Mouse (Mus musculus) bone marrow, adult 2 months (tissue): ENCODE data around the gene Prrc2c. TPM values are rescaled to one million over a fixed set of nuclear protein-coding genes. Genes with fewer than 3 reads are reported as not detected.
"Not testable (repeated sequence)": the region's sequence is repeated elsewhere in the genome, so short reads cannot be mapped to it uniquely, and the experiment has no call there.

Source experiments
- H3K27ac ChIP-seq: fragments of 200-500 bp; 2 replicates; pipeline ENCODE4 v1.5.1; 2012; ENCODE audit warnings: low read depth, mild to moderate bottlenecking, control low read depth, inconsistent platforms, low read length; ENCODE audit not compliant: control insufficient read depth, poor library complexity, insufficient read depth
- H3K4me1 ChIP-seq: fragments of 200-500 bp; 2 replicates; pipeline ENCODE4 v1.6.1; 2011; ENCODE audit warnings: low read length; ENCODE audit not compliant: control insufficient read depth, insufficient read depth
- H3K4me3 ChIP-seq: fragments of 200-500 bp; replicated peaks from 2 replicates; pipeline ENCODE3; 2011; ENCODE audit warnings: mild to moderate bottlenecking, low read depth, low read length, control low read depth; ENCODE audit not compliant: control insufficient read depth
- CTCF ChIP-seq: fragments of 200-500 bp; IDR thresholded peaks from 2 replicates; pipeline ENCODE4 v1.5.1; 2011; ENCODE audit warnings: low read length, control low read depth; ENCODE audit not compliant: control insufficient read depth, insufficient read depth
- POLR2A ChIP-seq: fragments of 200-500 bp; IDR thresholded peaks from 2 replicates; pipeline ENCODE4 v1.6.1; 2011; ENCODE audit warnings: low read depth, mild to moderate bottlenecking, control low read depth, low read length, borderline replicate concordance; ENCODE audit not compliant: control insufficient read depth
- WGBS: fragments of 180-500 bp; shearing (Covaris S2); methylation state at CpG from one replicate; pipeline ENCODE4 v1.1.7; 2018; 5-methylcytosine and 5-hydroxymethylcytosine counted together
- polyA plus RNA-seq: library from polyadenylated mRNA; stranded (reverse); fragments of >200 nt; gene quantifications from 2 replicates; pipeline ENCODE4 v1.2.4, GENCODE M21; 2011; ENCODE audit warnings: low replicate concordance; ENCODE audit not compliant: missing spikeins, insufficient read depth, insufficient read length

Prrc2c gene
- polyA plus RNA-seq, 1 experiment, result 95.5 TPM

DNA sequence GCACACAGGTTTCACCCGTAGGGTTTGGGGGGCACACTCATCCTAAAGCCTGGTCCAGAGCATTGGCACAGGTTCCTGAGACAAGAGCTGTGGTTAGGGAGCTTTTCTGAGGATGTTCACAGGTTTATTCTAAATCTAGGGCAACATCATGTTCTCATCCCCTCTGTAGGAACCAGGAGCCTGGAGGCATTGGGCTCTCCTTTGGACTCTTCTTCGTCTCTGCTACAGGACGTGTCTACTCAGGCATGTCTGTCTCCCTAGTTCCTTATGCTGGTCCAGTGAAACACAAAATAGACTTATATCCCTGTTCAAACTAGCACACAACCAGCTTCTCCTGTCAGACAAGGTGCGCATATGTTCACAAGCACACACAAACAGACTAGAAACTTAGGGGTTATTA, 101.8 kb downstream of the Prrc2c start:
- 84% methylated on average over 4 of the region's 4 CpGs for WGBS
- Histone ChIP-seq H3K27ac (no peak overlapping the region), H3K4me1 (no peaks in the 10 kb centered on the region), H3K4me3 (no peak overlapping the region)
- TF ChIP-seq CTCF, result no peak
- TF ChIP-seq POLR2A, result no peak

DNA sequence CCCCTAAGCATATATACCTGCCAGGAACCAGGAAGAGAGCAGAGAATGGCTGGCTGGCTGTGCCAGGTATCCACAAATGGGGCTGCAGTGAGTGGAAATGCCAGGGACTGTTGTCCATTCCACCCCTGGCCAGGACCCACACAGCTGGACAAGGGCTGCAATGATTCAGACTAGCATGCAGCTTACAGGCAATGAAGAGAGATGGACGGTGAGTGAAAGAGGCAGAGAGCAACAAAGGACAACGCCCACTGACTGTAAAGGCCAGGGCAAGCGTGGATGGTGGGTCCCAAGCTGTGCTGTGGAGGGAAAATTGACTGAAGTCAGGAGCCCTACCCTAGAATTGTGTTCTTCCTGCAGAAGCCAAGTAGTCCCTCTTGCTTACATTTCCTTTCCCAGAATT, 103.8 kb downstream of the Prrc2c start:
- Histone ChIP-seq H3K4me1 (no peaks in the 10 kb centered on the region), H3K4me3 (no peak overlapping the region), H3K27ac (no peak overlapping the region)
- WGBS, result 83% methylated on average over 3 of the region's 3 CpGs
- TF ChIP-seq CTCF, result no peak
- TF ChIP-seq POLR2A, result no peak

DNA sequence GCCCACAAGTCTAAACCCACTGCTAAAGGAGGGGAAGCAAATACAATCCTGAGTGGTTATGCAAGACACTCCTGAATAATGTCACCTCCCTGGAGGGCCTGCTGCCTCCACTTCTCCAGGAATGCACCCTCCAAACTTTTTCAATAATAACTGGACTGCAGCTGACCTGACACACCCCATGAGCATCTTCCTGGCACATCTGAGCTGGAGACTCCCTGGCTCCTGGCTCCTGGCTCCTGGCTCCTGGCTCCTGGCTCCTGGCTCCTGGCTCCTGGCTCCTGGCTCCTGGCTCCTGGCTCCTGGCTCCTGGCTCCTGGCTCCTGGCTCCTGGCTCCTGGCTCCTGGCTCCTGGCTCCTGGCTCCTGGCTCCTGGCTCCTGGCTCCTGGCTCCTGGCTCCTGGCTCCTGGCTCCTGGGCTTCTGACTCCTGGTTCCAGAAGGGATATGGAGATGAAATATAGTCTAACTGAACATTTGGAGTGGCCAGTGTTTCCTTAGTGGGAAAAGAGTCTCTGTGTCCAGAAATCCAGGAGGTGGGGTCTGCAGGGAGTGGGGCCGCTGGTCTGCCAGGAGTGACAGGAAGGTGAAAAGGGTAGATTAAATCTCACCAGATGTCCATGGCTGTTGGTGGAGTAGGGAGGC, 104.9 kb downstream of the Prrc2c start:
- WGBS, result 64% methylated on average over 1 of the region's 1 CpGs
- not testable (repeated sequence) for H3K4me3 ChIP-seq, H3K27ac ChIP-seq, H3K4me1 ChIP-seq

DNA sequence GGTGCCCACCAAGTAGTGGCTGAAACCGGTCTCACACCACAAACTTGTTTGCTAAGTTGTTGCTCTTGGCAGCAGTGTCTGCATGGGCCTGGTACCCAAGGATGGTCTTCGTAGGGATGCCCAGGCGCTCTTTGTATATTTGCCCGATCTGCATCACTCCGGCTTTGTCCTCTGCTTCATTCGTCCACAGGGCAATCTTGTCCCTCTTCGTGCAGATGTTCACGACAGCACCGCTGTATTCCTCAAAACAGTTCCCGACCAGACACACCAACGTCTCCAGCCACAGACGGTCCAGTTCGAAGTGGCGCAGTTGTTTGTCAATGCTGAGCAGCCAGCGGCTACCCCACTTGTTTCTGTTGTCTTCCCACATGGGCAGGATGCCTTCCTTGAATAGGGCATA, 112.0 kb downstream of the Prrc2c start:
- not testable (repeated sequence) for H3K4me3 ChIP-seq, H3K27ac ChIP-seq, H3K4me1 ChIP-seq
- 91% methylated on average over 15 of the region's 15 CpGs for WGBS

DNA sequence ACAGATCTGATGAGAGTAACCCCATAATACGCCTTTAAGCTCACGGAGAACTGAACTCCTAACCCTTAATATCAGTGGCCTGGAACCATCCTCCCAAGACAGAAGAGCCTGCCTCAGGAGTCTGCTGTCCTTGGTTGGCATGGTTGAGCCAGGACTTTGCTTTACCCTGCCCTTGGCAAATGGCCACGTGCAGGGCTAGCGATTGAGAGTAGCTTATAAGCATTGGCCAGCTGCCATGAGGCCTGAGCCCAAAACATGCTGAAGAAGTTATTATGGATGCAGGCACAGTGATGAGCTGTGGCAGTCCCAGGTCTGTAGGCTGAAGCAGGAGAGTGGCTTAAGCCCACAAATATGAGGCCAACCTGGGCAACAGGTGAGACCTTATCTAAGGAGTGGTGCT, 112.5 kb downstream of the Prrc2c start:
- whole genome bisulfite sequencing, result 67% methylated on average over 4 of the region's 4 CpGs
- not testable (repeated sequence) for H3K4me3 ChIP-seq, H3K4me1 ChIP-seq, H3K27ac ChIP-seq

DNA sequence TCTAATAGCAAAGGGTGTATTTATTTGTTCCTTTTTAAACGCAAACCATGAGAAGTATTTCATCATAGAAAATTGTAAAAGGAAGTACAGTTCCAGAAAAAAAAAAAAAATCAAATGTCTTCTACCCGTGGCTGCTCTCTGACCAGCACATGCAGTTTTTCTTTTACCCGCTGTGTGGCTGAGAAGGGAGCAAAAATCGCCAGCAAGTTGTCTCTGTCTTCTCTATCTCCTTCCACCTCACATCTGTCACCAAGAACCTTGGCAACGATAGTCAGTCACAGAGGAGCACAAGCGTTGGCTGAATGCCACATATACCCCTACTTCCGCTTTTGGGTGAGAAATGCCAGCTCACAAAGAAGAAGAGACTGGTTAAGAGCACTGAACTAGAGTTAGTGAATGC, 115.1 kb downstream of the Prrc2c start:
- Histone ChIP-seq H3K27ac (peak overlapping the region; percentile 87), H3K4me1 (no peaks in the 10 kb centered on the region; the same call in 1 of the 2 replicates), H3K4me3 (peak overlapping the region; percentile 54)
- WGBS, result under 1% methylated on average over 7 of the region's 7 CpGs
- TF ChIP-seq CTCF, result no peak
- TF ChIP-seq POLR2A, result no peak

DNA sequence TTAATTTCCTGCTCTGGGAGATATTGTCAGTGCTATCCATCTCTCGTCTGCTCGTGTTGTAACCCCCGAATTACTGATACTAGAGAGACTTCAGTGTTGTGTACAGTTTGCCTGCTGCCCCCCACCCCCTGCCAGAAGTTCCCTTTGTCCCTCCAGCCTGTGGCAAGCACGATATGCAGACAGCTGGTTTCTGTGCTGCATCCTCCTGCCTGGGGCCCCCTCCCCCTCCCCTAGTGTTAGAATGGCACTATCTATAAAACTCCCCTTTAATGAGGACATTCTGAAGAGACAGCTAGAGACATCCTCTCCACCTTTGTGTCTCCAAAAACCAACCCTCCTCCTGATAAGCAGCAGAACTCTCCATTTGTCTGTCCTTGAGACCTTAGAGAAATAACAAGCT, 116.5 kb downstream of the Prrc2c start:
- WGBS, result 20% methylated on average over 4 of the region's 4 CpGs
- Histone ChIP-seq H3K27ac (no peak overlapping the region), H3K4me3 (no peak overlapping the region), H3K4me1 (no peaks in the 10 kb centered on the region; the same call in 1 of the 2 replicates)
- TF ChIP-seq POLR2A, result no peak
- TF ChIP-seq CTCF, result no peak

Other genes with a start within 250 kb of the Prrc2c start
- gene Mettl13, start 192.0 kb downstream of the Prrc2c start, polyA plus RNA-seq, result 4.5 and 4.6 TPM in 2 replicates
- gene Vamp4, start 170.0 kb downstream of the Prrc2c start, polyA plus RNA-seq, result 6.3 and 14.0 TPM in 2 replicates
- 0.72 TPM in 1 of 2 replicates, not detected in the other for gene Myoc, start 101.4 kb downstream of the Prrc2c start, polyA plus RNA-seq
- gene Myocos, start 82.3 kb downstream of the Prrc2c start, polyA plus RNA-seq, result not detected in 2 replicates
- not detected in 2 replicates for gene Fmo4, start 73.4 kb upstream of the Prrc2c start, polyA plus RNA-seq
- gene Fmo1, start 126.1 kb upstream of the Prrc2c start, polyA plus RNA-seq, result 10.4 and 18.0 TPM in 2 replicates
- gene Fmo2, start 158.2 kb upstream of the Prrc2c start, polyA plus RNA-seq, result 11.6 and 12.1 TPM in 2 replicates
- gene Fmo6, start 197.0 kb upstream of the Prrc2c start, polyA plus RNA-seq, result 1.2 TPM in 1 of 2 replicates, not detected in the other
- 0.63 TPM in 1 of 2 replicates, not detected in the other for gene Fmo3, start 244.0 kb upstream of the Prrc2c start, polyA plus RNA-seq